Mouse (Mus musculus): Measurements from ENCODE around the gene Lmnb2. TPM values are rescaled to one million over a fixed set of nuclear protein-coding genes. Genes with fewer than 3 reads are reported as not detected.
A peak's percentile ranks its signal among the peaks of the same experiment; 100 is the strongest.

Gene Lmnb2
- total RNA-seq, 2 experiments from 2014 or later, result 11.7 to 49.3 TPM

GRCm38 (mm10) chr10:80858350-80858935 is 59.6 kb downstream of the Lmnb2 start:
- ATAC-seq (replicated peaks; ENCODE audit: poor library complexity), result peak; percentile 63

GRCm38 (mm10) chr10:80857848-80858247 is 60.2 kb downstream of the Lmnb2 start:
- peak; percentile 12; the same call in 1 of the 2 replicates for ATAC-seq (replicated peaks; ENCODE audit: poor library complexity)

- ATAC-seq (replicated peaks; ENCODE audit: poor library complexity), result no peak
Measured at GRCm38 (mm10) chr10:80857386-80857785, 60.7 kb downstream of the Lmnb2 start.

GRCm38 (mm10) chr10:80856908-80857307 is 61.1 kb downstream of the Lmnb2 start:
- ATAC-seq (replicated peaks; ENCODE audit: poor library complexity), result no peak

- peak; percentile 49 for ATAC-seq (replicated peaks; ENCODE audit: poor library complexity)
Measured at GRCm38 (mm10) chr10:80856267-80856666, 61.8 kb downstream of the Lmnb2 start.

GRCm38 (mm10) chr10:80855749-80856073 is 62.3 kb downstream of the Lmnb2 start:
- ATAC-seq (replicated peaks; ENCODE audit: poor library complexity), result no peak

- peak; percentile 49 for ATAC-seq (replicated peaks; ENCODE audit: poor library complexity)
Measured at GRCm38 (mm10) chr10:80854913-80855748, 62.9 kb downstream of the Lmnb2 start, which contains the start of the genes Lsm7 and Sppl2b. Gene Lsm7 (minus strand): TSS chr10:80855209. Gene Sppl2b (plus strand): TSS chr10:80855275.

Other genes starting within 250 kb of the Lmnb2 start
- gene Mknk2, start 240.1 kb downstream of the Lmnb2 start, total RNA-seq (2015), result 40.1 and 46.2 TPM in 2 replicates
- 32.8 and 44.4 TPM in 2 replicates for gene Mknk2, start 240.1 kb downstream of the Lmnb2 start, total RNA-seq (2017)
- gene Mob3a, start 216.3 kb downstream of the Lmnb2 start, total RNA-seq (2015), result 26.4 and 31.9 TPM in 2 replicates
- 34.9 and 39.0 TPM in 2 replicates for gene Mob3a, start 216.3 kb downstream of the Lmnb2 start, total RNA-seq (2017)
- 7.0 and 13.6 TPM in 2 replicates for gene Izumo4, start 216.1 kb downstream of the Lmnb2 start, total RNA-seq (2015)
- 1.7 and 4.3 TPM in 2 replicates for gene Izumo4, start 216.1 kb downstream of the Lmnb2 start, total RNA-seq (2017)
- gene Ap3d1, start 176.0 kb downstream of the Lmnb2 start, total RNA-seq (2015), result 31.5 and 40.3 TPM in 2 replicates
- gene Ap3d1, start 176.0 kb downstream of the Lmnb2 start, total RNA-seq (2017), result 34.7 and 48.7 TPM in 2 replicates
- gene Dot1l, start 163.0 kb downstream of the Lmnb2 start, total RNA-seq (2015), result 29.2 and 34.8 TPM in 2 replicates
- gene Dot1l, start 163.0 kb downstream of the Lmnb2 start, total RNA-seq (2017), result 9.0 and 9.7 TPM in 2 replicates
- gene Sf3a2, start 120.0 kb downstream of the Lmnb2 start, total RNA-seq (2015), result 74.9 and 78.4 TPM in 2 replicates
- gene Sf3a2, start 120.0 kb downstream of the Lmnb2 start, total RNA-seq (2017), result 11.5 and 19.0 TPM in 2 replicates
- gene Plekhj1, start 119.6 kb downstream of the Lmnb2 start, total RNA-seq (2015), result 64.8 and 78.7 TPM in 2 replicates
- gene Plekhj1, start 119.6 kb downstream of the Lmnb2 start, total RNA-seq (2017), result 32.6 and 43.9 TPM in 2 replicates
- not detected in 2 replicates for gene Amh, start 113.0 kb downstream of the Lmnb2 start, total RNA-seq (2015)
- 0.14 TPM in 1 of 2 replicates, not detected in the other for gene Amh, start 113.0 kb downstream of the Lmnb2 start, total RNA-seq (2017)
- not detected in 2 replicates for gene Jsrp1, start 104.7 kb downstream of the Lmnb2 start, total RNA-seq (2015)
- gene Jsrp1, start 104.7 kb downstream of the Lmnb2 start, total RNA-seq (2017), result not detected in 2 replicates
- gene Oaz1, start 91.6 kb downstream of the Lmnb2 start, total RNA-seq (2015), result 1,168 and 1,276 TPM in 2 replicates
- gene Oaz1, start 91.6 kb downstream of the Lmnb2 start, total RNA-seq (2017), result 222 and 291 TPM in 2 replicates
- gene Lingo3, start 74.2 kb downstream of the Lmnb2 start, total RNA-seq (2015), result not detected in 2 replicates
- not detected in 2 replicates for gene Lingo3, start 74.2 kb downstream of the Lmnb2 start, total RNA-seq (2017)
- gene Lsm7, start 63.0 kb downstream of the Lmnb2 start, total RNA-seq (2015), result 125 and 137 TPM in 2 replicates
- 307 and 354 TPM in 2 replicates for gene Lsm7, start 63.0 kb downstream of the Lmnb2 start, total RNA-seq (2017)
- 17.7 and 18.2 TPM in 2 replicates for gene Sppl2b, start 63.0 kb downstream of the Lmnb2 start, total RNA-seq (2015)
- 29.4 and 39.4 TPM in 2 replicates for gene Sppl2b, start 63.0 kb downstream of the Lmnb2 start, total RNA-seq (2017)
- not detected in 2 replicates for gene Tmprss9, start 46.4 kb downstream of the Lmnb2 start, total RNA-seq (2015)
- not detected in 2 replicates for gene Tmprss9, start 46.4 kb downstream of the Lmnb2 start, total RNA-seq (2017)
- gene Timm13, start 17.3 kb downstream of the Lmnb2 start, total RNA-seq (2015), result 132 and 150 TPM in 2 replicates
- gene Timm13, start 17.3 kb downstream of the Lmnb2 start, total RNA-seq (2017), result 55.3 and 100 TPM in 2 replicates
- 18.7 and 20.7 TPM in 2 replicates for gene Gadd45b, start 11.8 kb upstream of the Lmnb2 start, total RNA-seq (2015)
- gene Gadd45b, start 11.8 kb upstream of the Lmnb2 start, total RNA-seq (2017), result 17.6 and 17.9 TPM in 2 replicates
- gene Gng7, start 96.7 kb upstream of the Lmnb2 start, total RNA-seq (2015), result 0.44 and 0.57 TPM in 2 replicates
- 0.83 and 1.2 TPM in 2 replicates for gene Gng7, start 96.7 kb upstream of the Lmnb2 start, total RNA-seq (2017)
- not detected in 2 replicates for gene Diras1, start 107.4 kb upstream of the Lmnb2 start, total RNA-seq (2015)
- gene Diras1, start 107.4 kb upstream of the Lmnb2 start, total RNA-seq (2017), result not detected in 2 replicates
- gene Slc39a3, start 119.2 kb upstream of the Lmnb2 start, total RNA-seq (2015), result 1.9 and 2.3 TPM in 2 replicates
- gene Slc39a3, start 119.2 kb upstream of the Lmnb2 start, total RNA-seq (2017), result 4.2 and 5.0 TPM in 2 replicates
- gene Sgta, start 141.9 kb upstream of the Lmnb2 start, total RNA-seq (2015), result 27.0 and 37.6 TPM in 2 replicates
- 31.1 and 31.7 TPM in 2 replicates for gene Sgta, start 141.9 kb upstream of the Lmnb2 start, total RNA-seq (2017)
- 12.7 and 15.6 TPM in 2 replicates for gene Thop1, start 151.8 kb upstream of the Lmnb2 start, total RNA-seq (2015)
- 28.0 and 28.7 TPM in 2 replicates for gene Thop1, start 151.8 kb upstream of the Lmnb2 start, total RNA-seq (2017)
- 0.54 and 0.88 TPM in 2 replicates for gene Creb3l3, start 180.6 kb upstream of the Lmnb2 start, total RNA-seq (2015)
- gene Creb3l3, start 180.6 kb upstream of the Lmnb2 start, total RNA-seq (2017), result 0.30 and 0.58 TPM in 2 replicates
- 34.4 and 42.5 TPM in 2 replicates for gene Map2k2, start 187.7 kb upstream of the Lmnb2 start, total RNA-seq (2015)
- gene Map2k2, start 187.7 kb upstream of the Lmnb2 start, total RNA-seq (2017), result 50.1 and 54.9 TPM in 2 replicates
- gene Zbtb7a, start 217.0 kb upstream of the Lmnb2 start, total RNA-seq (2015), result 17.4 and 18.9 TPM in 2 replicates
- 7.7 and 8.6 TPM in 2 replicates for gene Zbtb7a, start 217.0 kb upstream of the Lmnb2 start, total RNA-seq (2017)
- gene Pias4, start 249.7 kb upstream of the Lmnb2 start, total RNA-seq (2015), result 9.4 and 10.0 TPM in 2 replicates
- 9.4 and 9.8 TPM in 2 replicates for gene Pias4, start 249.7 kb upstream of the Lmnb2 start, total RNA-seq (2017)